Mouse (Mus musculus): Measurements from ENCODE around the gene Ddrgk1. TPM values are rescaled to one million over a fixed set of nuclear protein-coding genes. Genes with fewer than 3 reads are reported as not detected.

Gene Ddrgk1
- total RNA-seq (2021), result 10 to 100 TPM; 62.1 to 63.9 TPM

DNA sequence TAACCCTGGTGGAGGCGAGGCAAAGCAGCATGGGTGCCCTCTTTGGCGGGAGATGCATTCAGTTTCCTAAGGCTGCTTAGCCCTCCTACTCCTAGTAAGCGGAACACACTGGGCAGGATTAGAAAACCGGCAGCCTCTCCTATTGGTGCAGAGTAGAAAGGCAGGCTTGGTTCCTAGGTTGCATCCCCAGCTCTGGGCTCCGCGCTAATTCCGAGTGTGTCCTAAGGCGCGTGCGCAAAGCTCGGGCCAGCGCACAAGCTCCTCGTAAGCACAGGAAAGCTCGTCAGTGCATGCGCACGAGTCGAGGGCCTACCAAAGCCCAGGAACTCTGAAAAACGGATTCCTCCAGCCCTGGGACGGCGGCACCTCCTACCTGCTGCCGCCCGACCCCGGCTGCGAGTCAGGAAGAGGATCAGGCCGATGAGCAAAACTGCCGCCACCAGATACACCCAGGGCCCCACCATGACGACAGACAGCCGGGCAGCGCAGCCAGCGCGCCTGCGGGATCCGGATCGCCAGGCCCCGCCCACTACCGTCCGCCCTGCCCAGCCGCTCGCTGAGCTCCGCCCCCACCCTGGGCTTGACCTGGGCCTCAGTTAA lies at the start of gene Ddrgk1:
Ddrgk1 (minus strand) TSS at position 558 of the 600 bp plus-strand sequence.
- intact Hi-C loops (cut with DNase I), result loop anchor here (10.0 kb wide), 1 partner anchor 239 kb away; the partner anchor contains the start of genes Pced1a and Vps16
- DNase-seq (ENCODE audit: low spot score), result peak; percentile 88

DNA sequence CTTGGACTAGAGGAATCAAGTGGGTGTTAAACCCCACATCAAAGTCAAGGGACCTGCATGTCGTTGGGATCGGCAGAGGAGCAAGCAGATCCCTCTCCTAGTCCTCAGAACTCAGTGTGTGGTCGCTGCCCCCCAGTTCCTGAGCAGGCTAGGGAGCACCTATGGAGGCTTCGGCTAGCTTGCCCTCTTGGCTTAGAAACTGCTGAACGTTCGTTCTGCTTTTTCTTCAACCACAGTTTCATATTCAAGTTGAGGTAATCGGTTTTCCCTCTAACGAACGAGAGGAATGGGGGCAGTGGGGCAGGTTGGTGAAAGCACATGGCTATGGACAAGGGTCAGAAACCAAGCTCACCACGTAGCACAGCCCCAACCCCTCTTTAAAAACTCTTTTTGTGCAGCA lies 42.6 kb upstream of the Ddrgk1 start:
- no peak for DNase-seq (ENCODE audit: low spot score)
- intact Hi-C loops (cut with DNase I), result no loop called here

DNA sequence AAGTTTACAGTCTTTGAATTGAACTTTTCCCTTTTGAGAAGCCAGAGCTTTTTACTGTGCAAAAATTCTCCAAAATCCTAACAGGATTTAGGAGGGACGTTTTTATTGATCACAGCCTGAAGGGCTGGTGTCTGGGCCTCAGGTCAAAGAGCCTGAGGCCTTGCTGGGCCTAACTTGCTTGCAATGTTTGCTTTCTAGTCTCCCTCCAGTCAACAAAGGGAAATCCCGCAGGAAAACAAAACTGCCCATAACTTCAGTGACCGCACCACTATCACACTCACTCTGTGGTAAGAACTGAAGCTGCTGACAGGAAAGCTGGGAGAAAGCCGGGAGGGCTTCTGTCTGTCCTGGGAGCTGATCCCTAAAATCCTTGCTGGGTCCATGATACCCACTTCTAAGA lies 42.1 kb upstream of the Ddrgk1 start:
- intact Hi-C loops (cut with DNase I), result no loop called here
- DNase-seq (ENCODE audit: low spot score), result no peak

DNA sequence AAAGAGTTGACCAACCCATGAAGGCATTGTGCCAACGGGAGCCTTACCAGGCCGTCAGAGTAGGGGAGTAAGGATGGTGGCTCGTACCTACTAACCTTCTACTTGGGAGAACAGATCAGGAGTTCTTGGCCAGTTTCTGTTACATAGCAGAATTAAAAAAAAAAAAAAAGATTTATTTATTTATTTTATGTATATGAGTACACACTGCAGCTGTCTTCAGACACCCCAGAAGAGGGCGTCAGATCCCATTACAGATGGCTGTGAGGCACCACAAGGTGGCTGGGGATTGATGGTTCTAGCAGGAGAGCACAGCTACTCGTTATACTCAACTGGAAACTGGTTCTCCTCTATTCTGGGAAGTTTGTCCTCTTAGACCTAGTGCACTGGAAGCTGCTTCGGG lies 40.7 kb upstream of the Ddrgk1 start:
- no peak for DNase-seq (ENCODE audit: low spot score)
- intact Hi-C loops (cut with DNase I), result no loop called here

DNA sequence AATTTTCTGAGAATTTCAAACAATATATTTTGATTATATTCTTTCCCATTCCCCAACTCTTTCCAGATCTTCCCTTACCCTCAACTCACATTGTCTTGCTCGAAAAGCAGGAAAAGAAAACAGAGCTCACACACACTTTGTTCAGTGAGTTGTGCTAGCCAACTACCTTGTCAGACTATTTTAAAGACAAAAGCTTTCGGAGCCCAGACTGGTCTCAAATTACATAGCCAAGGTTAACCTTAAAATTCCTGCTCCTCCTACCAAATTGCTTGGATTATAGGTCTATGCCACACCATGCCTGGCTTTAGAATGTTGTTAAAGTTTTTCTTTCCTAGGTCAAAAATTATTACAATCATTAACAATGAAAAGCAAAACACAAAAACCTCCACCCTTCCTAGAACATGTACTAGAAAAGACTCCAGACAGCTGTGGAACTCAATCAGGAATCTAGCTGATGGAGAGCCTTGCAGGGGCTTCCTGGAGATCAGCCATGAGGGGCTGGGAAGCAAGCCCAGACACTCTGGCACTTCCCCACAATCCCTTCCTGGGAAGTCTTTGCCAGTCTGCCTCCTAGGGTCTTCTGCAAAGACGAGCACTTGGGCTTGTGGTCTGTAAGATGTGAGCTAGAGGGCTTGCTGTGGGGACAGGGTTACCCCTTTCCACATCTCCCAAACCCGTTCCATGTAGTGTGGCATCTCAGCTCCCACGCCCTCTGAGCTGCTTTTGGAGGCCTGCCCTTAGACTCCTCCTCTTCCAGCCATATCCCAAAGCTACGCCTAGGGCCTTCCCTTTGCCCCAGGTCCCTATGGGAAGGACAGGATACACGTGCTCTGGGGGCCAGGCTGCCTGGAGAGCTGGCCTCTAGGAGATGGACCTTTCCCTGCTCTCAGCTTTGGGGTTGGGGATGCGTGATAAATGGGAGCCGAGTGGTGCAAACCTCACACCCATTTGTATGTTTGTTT lies 39.9 kb upstream of the Ddrgk1 start:
- no peak for DNase-seq (ENCODE audit: low spot score)
- intact Hi-C loops (cut with DNase I), result no loop called here

DNA sequence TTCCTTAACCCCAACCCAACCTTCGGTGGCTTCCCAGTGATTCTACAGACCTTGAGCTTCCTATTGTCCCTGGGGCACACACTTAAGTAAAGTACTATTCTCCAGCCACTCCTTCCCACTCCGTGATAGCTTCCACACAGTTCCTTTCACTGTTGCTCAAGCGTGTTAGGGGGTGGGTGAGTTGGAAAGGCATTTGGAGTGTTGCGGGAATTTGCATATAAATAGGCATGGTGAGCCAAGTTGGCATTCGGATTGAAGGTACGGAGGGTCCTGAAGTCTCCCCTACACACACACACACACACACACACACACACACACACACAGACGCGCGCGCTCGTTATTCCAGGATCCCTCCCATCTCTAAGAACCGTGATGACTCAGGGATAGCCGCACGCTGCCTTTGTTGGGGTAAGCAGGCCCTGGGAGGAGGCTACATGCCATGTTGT lies 33.4 kb upstream of the Ddrgk1 start:
- intact Hi-C loops (cut with DNase I), result no loop called here
- DNase-seq (ENCODE audit: low spot score), result no peak

DNA sequence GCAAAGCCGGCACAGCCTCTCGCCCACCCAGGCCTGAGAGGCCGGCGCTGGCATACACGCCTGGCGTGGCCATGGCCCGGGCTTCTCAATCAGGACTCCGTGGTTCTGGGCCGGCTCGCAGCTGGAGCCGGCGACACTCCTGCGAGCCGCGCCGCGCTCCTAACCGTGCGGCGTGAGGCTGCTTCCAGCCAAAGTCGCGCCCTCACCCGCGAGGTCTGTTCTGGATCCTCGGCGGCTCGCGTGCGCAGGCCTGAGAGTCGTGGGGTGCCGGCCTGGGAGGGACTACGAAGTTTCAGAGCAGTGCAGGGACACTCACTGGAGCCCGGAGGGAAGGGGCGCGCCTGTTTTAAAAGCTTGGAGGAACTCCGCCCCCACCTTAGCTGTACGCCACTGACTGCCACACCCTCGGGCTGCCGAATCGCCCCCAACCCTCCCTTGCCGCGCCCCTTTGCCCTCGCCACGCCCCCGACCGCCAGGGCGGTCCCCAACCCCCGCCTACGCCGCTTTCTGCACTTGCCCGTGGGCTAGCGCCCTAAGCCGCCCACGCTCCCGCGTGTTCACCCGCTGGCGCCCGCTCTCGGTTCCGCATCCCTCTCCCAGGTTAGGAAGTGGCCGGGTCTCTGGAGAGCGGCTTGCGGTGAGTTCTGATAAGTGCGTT lies 32.8 kb upstream of the Ddrgk1 start, which contains the start of gene Slc4a11:
Slc4a11 (minus strand) TSS at position 367 of the 658 bp plus-strand sequence.
- peak; percentile 14 for DNase-seq (ENCODE audit: low spot score)
- intact Hi-C loops (cut with DNase I), result no loop called here

DNA sequence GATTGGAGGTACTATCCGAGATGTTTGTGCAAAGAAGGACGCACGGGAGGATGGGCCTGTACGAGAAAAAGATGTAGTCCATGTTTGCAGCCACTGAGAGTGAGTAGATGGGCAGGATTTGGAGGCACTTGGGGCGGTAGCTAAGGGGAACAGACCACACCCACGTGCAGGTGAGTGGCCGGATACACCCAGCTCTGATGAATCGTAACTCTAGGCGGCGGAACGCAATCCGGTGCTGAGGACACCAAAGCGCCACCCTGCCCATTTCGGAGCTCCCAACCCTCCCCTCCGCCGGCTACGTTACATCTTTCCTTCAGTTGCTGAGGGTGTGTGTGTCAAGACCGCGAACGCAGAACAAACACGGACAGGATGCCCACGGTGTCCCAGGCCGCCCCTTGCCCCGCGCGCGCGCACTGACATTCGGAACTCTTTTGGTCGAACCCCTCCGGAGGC lies 32.3 kb upstream of the Ddrgk1 start:
- DNase-seq (ENCODE audit: low spot score), result no peak
- intact Hi-C loops (cut with DNase I), result no loop called here

DNA sequence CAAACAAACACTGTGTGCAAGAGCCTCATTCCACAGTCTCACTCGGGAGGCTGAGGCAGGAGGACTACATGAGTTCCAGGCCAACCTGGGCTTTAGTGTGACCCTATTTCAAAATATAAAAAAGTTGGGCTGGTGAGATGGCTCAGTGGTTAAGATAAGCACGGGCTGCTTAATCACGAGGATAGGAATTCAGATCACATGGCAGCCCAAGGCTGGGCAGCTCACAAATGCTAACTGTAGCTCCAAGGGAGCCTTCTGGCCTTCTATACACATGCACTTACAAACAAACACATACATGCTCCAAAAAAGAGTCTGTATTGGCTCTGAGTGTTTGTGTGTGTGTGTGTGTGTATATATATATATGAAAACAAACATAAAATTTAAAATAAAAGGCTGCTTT lies 29.1 kb upstream of the Ddrgk1 start:
- intact Hi-C loops (cut with DNase I), result no loop called here
- DNase-seq (ENCODE audit: low spot score), result no peak

DNA sequence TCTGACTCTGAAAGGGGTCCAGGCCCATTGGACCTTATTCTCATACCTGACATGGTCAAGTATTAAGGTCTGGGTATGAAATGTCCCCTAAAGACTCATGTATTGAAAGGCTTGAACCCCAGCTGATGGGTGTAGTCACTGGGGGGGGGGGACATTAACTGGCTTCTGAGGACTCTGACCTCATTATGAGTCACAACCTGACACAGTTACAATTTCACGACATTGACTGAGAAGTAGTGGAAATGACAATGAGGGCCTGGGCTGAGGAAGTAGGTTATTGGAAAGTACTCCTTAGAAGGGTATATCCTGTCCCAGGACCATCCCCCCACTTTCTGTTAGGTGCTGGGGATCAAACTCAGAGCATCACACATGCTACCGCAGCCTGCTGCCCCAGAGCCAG lies 24.6 kb upstream of the Ddrgk1 start:
- DNase-seq (ENCODE audit: low spot score), result no peak
- intact Hi-C loops (cut with DNase I), result no loop called here

DNA sequence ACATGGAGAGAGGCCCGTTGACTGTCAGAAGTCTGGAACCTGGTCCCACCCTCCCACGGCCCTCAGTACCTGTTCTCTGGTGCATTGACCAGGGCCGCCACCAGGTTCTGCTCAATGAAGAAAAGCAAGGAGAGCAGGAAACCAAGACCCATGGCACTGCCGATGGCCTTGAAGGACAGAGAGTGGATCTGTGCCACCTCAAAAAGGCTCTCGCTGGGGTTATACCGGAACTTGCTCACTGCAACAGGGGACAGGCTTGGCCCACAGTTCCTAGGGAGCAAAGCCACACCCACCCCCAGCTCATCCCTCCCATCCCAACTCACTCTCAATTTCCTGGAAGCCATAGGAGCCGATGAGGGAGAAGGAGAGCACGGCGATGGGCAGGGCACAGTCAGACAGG lies 21.0 kb upstream of the Ddrgk1 start:
- intact Hi-C loops (cut with DNase I), result no loop called here
- DNase-seq (ENCODE audit: low spot score), result no peak

DNA sequence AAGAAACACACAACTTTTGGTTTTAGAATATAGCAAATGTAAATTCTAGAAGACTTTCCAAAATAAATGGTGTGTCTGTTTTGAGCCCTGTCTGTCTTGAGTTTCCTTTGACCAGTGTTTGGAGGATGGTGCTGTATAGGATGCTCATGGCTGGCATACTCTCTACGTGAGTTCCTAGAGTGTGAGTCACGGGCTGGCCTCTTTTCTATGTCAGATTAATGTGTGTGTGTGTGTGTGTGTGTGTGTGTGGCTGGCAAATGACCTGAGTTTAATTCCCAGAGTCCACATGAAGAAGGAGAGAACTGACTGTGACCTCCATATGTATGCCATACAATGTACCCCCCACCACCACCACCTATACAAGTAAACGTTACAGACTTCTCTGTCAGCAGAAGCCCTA lies 17.1 kb upstream of the Ddrgk1 start:
- intact Hi-C loops (cut with DNase I), result no loop called here
- no peak for DNase-seq (ENCODE audit: low spot score)

DNA sequence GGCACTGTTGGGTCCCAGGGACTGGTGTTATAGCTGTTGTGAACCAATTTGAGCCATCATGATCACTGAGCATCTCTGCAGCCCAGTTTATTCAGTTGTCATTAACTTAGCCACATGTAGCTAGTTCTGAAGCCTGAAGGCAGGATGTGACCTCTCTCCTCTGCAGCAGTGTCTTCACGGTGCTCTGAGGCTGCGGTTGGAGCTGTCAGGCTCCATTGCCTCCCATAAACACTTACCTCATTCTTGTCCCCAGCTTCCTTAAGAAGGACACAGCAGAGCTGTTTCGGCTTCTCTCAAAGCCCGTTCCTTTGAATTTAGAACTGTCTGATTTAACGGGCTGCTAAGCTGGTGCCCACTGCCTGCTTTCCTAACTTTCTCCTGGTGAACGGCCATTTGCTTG lies 15.4 kb upstream of the Ddrgk1 start:
- intact Hi-C loops (cut with DNase I), result no loop called here

DNA sequence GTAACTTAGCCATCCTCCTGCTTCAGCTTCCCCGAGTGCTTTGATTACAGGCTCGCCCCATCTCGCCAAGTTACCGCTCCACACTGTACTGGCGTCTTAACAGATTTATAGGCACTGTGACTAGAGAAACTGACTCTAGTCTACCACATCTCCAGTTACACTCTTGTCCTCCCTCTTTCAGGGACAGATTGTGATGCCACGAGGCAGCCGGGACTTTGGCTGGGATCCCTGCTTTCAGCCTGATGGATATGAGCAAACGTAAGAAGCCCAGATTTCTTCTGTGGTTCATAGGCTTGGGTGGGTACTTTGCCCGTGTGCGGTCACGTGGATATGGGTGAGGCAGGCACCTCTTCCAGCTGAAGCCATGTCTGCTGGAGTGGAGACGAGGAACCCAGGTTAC lies 14.7 kb upstream of the Ddrgk1 start:
- no peak for DNase-seq (ENCODE audit: low spot score)

More for the DNA sequence above, 15.4 kb upstream of the Ddrgk1 start:
- no peak for DNase-seq (ENCODE audit: low spot score)

DNA sequence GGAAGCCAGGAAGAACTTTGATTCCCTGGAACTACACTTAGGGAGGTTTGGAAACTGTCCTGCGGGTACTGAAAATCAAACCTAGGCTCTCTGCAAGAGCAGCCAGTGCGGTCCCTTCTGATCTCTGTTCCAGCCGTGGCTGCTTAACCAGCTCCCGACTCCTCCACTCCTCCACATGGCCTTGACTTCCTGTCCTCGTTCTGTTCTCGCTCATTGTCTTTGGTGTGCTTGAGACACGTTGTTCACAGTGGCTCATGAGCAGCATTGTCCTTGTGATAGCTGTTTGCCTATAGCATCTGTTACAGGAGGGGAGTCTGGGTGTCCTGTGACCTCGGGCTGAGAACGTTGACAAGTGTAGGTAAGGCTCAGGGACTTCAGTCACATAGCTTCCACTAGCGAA lies 12.8 kb upstream of the Ddrgk1 start:
- DNase-seq (ENCODE audit: low spot score), result no peak
- intact Hi-C loops (cut with DNase I), result no loop called here

More for the DNA sequence above, 14.7 kb upstream of the Ddrgk1 start:
- intact Hi-C loops (cut with DNase I), result no loop called here

DNA sequence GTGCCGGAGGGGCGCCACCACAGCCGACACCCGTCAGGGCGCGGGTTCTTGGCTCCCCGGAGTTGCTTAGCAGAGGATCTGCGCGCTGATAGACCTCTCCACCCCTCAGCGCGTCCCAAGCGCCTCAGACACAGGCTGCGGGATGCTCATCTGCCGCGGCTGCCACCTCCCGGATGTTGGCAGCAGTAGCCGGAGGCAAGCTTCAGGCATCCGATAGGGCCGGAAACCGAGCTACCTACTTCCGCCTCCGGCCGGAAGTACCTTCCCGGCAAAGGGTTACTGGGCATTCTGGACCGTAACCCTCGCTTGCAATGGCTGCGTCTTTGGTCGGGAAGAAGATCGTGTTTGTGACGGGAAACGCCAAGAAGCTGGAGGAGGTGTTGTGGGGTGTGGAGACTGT lies 3.1 kb upstream of the Ddrgk1 start, which contains the start of gene Itpa:
Itpa (plus strand) TSS at position 52 of the 400 bp plus-strand sequence.
- intact Hi-C loops (cut with DNase I), result loop anchor here (10.0 kb wide), 1 partner anchor 243 kb away; the partner anchor contains the start of genes Pced1a and Vps16
- peak; percentile 78 for DNase-seq (ENCODE audit: low spot score)

DNA sequence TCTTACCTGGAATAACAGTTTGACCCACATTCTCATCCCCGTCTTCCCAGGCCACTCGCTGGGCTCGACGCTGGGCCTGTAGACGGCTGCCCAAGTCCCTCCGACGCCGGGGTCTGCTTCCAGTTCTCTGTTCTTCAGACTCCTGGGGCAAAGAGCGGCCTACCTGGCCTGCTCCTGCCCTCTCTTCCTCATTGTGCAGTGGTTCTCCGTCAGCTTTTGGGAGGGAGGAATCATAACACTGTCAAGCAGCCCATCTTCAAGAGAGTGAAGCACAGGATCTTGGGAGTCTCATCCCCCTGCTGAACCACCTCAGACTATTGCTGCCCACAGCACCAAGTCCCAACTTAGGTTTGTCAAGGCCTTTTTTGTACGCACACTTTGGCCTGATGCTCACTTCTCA lies 1.1 kb downstream of the Ddrgk1 start:
- DNase-seq (ENCODE audit: low spot score), result no peak
- intact Hi-C loops (cut with DNase I), result loop anchor here (10.0 kb wide), 1 partner anchor 239 kb away; the partner anchor contains the start of genes Pced1a and Vps16

DNA sequence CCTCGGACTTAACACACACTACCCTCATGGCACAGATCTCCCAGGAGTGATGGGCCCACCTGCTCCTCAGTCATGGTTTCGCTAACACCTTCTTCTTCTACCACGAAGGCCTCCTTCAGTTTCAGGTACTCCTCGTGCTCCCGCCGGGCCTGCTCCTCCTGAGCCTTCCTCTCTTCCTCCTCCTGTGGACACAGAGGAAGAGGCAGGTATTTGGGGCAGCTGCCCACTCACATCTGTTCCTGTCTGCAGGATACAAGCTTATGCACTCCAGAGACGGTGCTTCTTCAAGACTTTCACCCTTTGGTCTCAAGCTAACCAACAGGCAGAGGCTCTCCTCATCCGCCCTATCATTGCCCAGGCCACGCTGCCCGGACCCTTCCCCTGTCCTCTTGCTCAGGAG lies 5.9 kb downstream of the Ddrgk1 start:
- no peak for DNase-seq (ENCODE audit: low spot score)
- intact Hi-C loops (cut with DNase I), result no loop called here

DNA sequence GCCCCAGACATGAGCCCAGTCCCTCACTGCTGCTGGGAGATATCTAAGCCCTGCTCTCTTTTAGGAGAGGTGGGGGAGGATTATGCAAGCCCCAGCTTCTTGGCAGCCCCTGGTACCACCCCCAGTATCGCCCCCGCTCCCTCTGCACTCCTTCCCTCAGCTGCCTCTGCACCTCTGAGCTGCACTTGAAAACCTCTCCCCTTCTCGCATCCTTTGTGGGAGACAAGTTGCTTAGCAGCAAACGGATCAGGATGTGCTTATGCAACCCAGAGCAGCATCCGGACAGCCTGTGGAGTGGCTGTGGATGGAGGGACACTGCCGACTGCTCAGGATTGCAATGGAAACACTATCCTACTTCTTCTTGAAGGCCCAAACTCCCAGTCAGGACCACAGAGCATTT lies 6.9 kb downstream of the Ddrgk1 start:
- DNase-seq (ENCODE audit: low spot score), result no peak
- intact Hi-C loops (cut with DNase I), result no loop called here

DNA sequence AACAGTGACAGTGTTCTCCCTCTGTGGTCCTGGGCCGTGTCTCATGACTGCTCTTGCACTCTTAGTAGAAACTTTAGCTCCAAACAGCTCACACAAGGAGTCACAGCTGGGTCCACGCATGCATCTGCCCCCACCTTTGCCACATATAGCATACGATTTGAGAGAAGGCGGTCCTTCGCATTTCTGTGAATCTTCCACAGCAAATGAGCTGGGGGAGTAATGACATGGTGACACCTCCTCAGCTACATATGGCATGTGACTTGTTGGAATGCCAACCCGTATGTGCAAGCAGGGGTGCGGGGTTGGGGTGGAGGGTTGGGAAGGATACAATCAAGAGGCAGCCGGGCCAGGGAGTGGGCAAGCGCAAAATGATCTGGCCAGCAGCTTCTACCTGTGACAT lies 7.9 kb downstream of the Ddrgk1 start:
- intact Hi-C loops (cut with DNase I), result no loop called here
- DNase-seq (ENCODE audit: low spot score), result no peak

All from heart, postnatal 25 days (tissue).